Mouse (Mus musculus) heart, adult 2 months (tissue): ENCODE results near the gene Akap5.

Experiments
- CTCF ChIP-seq: fragments of 200-600 bp; IDR thresholded peaks from 2 replicates; pipeline ENCODE4 v1.8.1; 2022; ENCODE audit warnings: antibody characterized with exemption, mild to moderate bottlenecking, moderate library complexity
- EP300 ChIP-seq: fragments of 200-500 bp; IDR thresholded peaks from 2 replicates; pipeline ENCODE4 v1.6.1; 2011; ENCODE audit warnings: low read depth, low read length, control low read depth; ENCODE audit not compliant: insufficient read depth
- POLR2A ChIP-seq: fragments of 200-500 bp; IDR thresholded peaks from 2 replicates; pipeline ENCODE4 v1.6.1; 2011; ENCODE audit warnings: mild to moderate bottlenecking, low read depth, low read length, control low read depth; ENCODE audit not compliant: insufficient read depth

GRCm38 (mm10) chr12:76368790-76369205 is 44.1 kb downstream of the Akap5 start:
- TF ChIP-seq CTCF = no peak
- TF ChIP-seq POLR2A = no peak
- TF ChIP-seq EP300 = no peak
